Mouse (Mus musculus) lung, adult 18-20 months (tissue): Measurements from ENCODE around the gene Gm28044.
"Not testable (repeated sequence)": the region's sequence is repeated elsewhere in the genome, so short reads cannot be mapped to it uniquely, and the experiment has no call there.

Experiments used
- DNase-seq, 2 experiments: peaks; one replicate each; pipeline ENCODE4 v3.0.0; 2022; ENCODE audit warnings: mixed read lengths in 2 of 2

Gene Gm28044

GRCm38 (mm10) chr13:67360131-67360744, at the start of gene Gm28044, which contains the start of gene Zfp953:
Gene Gm28044, minus strand, starts transcription at chr13:67360536.
Gene Zfp953, minus strand, starts transcription at chr13:67360605.
- peak; percentile 93 to 94 for DNase-seq

GRCm38 (mm10) chr13:67399183-67399903, 39.0 kb upstream of the Gm28044 start, which contains the start of gene Zfp429:
Gene Zfp429, minus strand, starts transcription at chr13:67399819.
- DNase-seq = peak; percentile 81 to 84

- not testable (repeated sequence) for DNase-seq
Observed at GRCm38 (mm10) chr13:67376255-67376654, 15.9 kb upstream of the Gm28044 start.

- DNase-seq = peak; percentile 86 to 87
Observed at GRCm38 (mm10) chr13:67375050-67375911, 14.9 kb upstream of the Gm28044 start, which contains the start of the genes Gm28041 and Zfp456. Gene Gm28041, minus strand, starts transcription at chr13:67375733. Gene Zfp456, minus strand, starts transcription at chr13:67375810.

GRCm38 (mm10) chr13:67351854-67352253, 8.5 kb downstream of the Gm28044 start:
- no peak for DNase-seq

DNA sequence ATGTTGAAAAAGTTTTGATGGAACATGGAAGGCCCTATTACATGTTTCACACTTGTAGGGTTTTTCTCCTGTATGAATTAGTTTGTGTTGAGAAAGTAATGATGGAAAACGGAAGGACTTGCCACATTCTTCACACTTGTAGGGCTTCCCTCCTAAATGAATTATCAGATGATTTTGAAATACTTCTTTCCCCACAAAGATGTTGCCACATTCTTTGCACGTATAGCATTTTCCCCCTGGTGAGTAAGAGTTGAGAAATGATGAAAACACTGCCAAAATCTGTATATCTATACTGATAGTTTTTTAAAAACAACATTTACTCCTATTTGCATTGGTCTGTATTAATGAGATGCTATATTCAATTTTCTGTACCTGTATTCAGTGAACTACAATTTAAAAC, 16.9 kb downstream of the Gm28044 start:
- DNase-seq = no peak

GRCm38 (mm10) chr13:67332877-67333276, 27.5 kb downstream of the Gm28044 start:
- DNase-seq = no peak

- DNase-seq = peak; percentile 91 to 93
Observed at GRCm38 (mm10) chr13:67332019-67332724, 28.2 kb downstream of the Gm28044 start, which contains the start of gene Zfp595. Gene Zfp595, minus strand, starts transcription at chr13:67332570.

- DNase-seq = peak in 1 of 2 experiments; percentile 2
Observed at GRCm38 (mm10) chr13:67306718-67307117, 53.6 kb downstream of the Gm28044 start.

DNA sequence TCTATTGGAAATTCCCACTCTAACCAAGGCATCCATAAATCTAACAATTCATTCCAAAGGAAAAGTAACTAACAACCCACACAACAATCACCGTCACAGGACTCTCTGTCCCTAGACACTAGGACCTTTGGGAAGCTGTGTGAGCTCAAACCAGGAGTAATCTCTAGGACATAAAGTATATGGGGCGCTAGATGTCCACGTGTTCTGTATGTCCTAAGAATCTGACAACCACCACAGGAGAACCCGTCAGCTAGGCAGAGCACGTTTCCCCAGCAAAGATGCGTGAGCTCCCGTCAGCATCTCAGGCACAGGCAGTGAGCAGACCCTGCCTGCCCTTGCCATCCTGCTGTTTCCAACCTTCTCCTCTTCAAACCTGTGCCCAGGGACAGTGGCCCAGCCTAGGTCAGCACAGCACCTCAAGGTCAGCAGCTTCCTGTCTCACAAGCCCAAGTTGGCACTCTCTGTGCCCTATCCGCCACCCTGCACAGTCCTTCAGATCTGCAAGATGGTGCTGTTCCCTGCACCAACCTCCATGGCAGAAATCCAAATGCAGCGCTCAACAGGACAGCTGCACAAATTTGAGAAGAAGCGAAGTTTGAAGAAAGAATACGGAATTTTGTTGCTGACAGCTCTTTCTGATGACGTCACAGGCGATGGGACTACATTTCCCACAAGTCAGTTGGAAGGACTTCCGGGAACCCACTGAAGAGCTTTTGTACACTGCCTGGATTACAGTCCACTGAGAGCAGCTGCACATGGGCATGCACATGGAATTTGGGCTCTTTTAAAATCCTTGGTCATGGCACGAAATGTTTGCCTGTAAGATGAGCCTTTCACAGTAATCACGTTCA, 54.3 kb downstream of the Gm28044 start, which contains the start of gene Zfp457:
Gene Zfp457 (minus strand): TSS at position 664 of the 851 bp plus-strand sequence.
- DNase-seq = peak; percentile 90 to 92

GRCm38 (mm10) chr13:67278314-67278713, 82.0 kb downstream of the Gm28044 start, which contains the start of gene Zfp458:
Gene Zfp458, minus strand, starts transcription at chr13:67278466.
- DNase-seq = peak; percentile 28 to 59

DNA sequence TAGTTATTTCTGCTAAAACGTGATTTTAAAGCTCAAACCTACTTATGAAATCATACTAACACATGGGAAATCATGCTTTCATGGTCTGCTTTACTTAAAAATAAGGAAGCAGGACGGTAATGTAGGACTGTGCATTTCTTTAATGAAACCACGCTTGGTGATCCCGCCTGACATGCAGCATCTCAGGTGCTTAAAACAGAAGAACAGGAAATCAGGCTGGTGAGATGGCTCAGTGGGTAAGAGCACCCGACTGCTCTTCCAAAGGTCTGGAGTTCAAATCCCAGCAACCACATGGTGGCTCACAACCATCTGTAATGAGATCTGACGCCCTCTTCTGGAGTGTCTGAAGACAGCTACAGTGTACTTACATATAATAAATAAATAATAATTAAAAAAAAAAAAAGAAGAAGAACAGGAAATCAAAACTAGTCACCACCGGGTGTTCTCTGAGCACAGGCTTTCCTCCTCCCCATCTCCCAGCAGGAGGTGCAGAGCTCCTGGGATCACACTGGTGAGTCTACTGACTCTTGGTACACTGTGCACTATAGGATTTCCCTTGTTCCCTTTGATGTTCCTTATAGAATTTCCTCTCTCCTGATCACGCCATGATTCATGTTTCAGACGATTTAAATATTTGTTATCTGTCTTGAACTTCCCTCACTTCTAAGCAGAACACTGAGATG, 90.8 kb downstream of the Gm28044 start:
- DNase-seq = not testable (repeated sequence)

GRCm38 (mm10) chr13:67268568-67269369, 91.6 kb downstream of the Gm28044 start:
- peak; percentile 72 to 87 for DNase-seq
